Mouse (Mus musculus): ENCODE measurements at regions not wholly inside any gene's neighbourhood (a gene's known extent, or its start where the extent isn't known, plus 50 kb on each side); places are given as distances from the start of the nearest gene placed in this dataset.

- no peak for TF ChIP-seq CTCF (IDR thresholded peaks at IDR 0.05; ENCODE audit: low read depth, low read length)
- TF ChIP-seq TAL1 (conservative IDR thresholded peaks at IDR 0.05; ENCODE audit: low read depth, low read length): no peak
- TF ChIP-seq GATA1 (IDR thresholded peaks at IDR 0.05; ENCODE audit: borderline replicate concordance, low read length): no peak
- TF ChIP-seq GATA2 (IDR thresholded peaks at IDR 0.05; ENCODE audit: borderline replicate concordance, low read depth, low read length): no peak
- TF ChIP-seq POLR2AphosphoS5 (IDR thresholded peaks at IDR 0.05; ENCODE audit: insufficient replicate concordance, low read depth, low read length): no peak
These were observed 306.9 kb downstream of the Tle4 start for GRCm38 (mm10) chr19:14290911-14291310.

Measured in G1E (cell line).